Mouse (Mus musculus) hindbrain, embryonic 14.5 days (tissue): ENCODE measurements around the gene Fabp2. TPM values are rescaled to one million over a fixed set of nuclear protein-coding genes. Genes with fewer than 3 reads are reported as not detected.

Source experiments
- ATAC-seq: fragments of 200-750 bp; cut with Nextera tagmentation; 2 replicates; pipeline ENCODE4 v1.8.0; 2017; ENCODE audit warnings: moderate number of reproducible peaks, mild to moderate bottlenecking, moderate TSS enrichment, moderate library complexity; ENCODE audit not compliant: low FRiP score
- DNase-seq: peaks from one replicate; pipeline ENCODE4 v3.0.0-alpha.2; 2015; ENCODE audit warnings: low spot score
- H3K27ac ChIP-seq: fragments of 300-500 bp; sonication (generic); 2 replicates; pipeline ENCODE4 v1.5.1; 2014; ENCODE audit warnings: mild to moderate bottlenecking, moderate library complexity
- H3K27me3 ChIP-seq: fragments of 300-500 bp; sonication (generic); 2 replicates; pipeline ENCODE4 v1.6.1; 2014; ENCODE audit warnings: mild to moderate bottlenecking, low read length, mixed read lengths; ENCODE audit not compliant: control insufficient read depth, insufficient read depth
- H3K36me3 ChIP-seq: fragments of 300-500 bp; sonication (generic); replicated peaks from 2 replicates; pipeline ENCODE4 v1.6.1; 2014; ENCODE audit not compliant: control insufficient read depth, insufficient read depth
- H3K4me1 ChIP-seq: fragments of 300-500 bp; sonication (generic); replicated peaks from 2 replicates; pipeline ENCODE4 v1.6.1; 2014; ENCODE audit warnings: antibody characterized with exemption, low read length, mixed read lengths; ENCODE audit not compliant: control insufficient read depth, insufficient read depth
- H3K4me2 ChIP-seq: fragments of 300-500 bp; sonication (generic); replicated peaks from 2 replicates; pipeline ENCODE4 v1.6.1; 2014; ENCODE audit warnings: mild to moderate bottlenecking, moderate library complexity
- H3K4me3 ChIP-seq: fragments of 300-500 bp; sonication (generic); replicated peaks from 2 replicates; pipeline ENCODE4 v1.5.1; 2014; ENCODE audit warnings: mild to moderate bottlenecking, low read length
- H3K9ac ChIP-seq: fragments of 300-500 bp; sonication (generic); 2 replicates; pipeline ENCODE4 v1.6.1; 2014
- H3K9me3 ChIP-seq: fragments of 300-500 bp; sonication (generic); 2 replicates; pipeline ENCODE4 v1.6.1; 2016; ENCODE audit warnings: low read length; ENCODE audit not compliant: control insufficient read depth
- WGBS: fragments of 180-500 bp; shearing (Covaris S2); extraction: QIAGEN DNeasy Blood & Tissue Kit; methylation state at CpG from one replicate; pipeline ENCODE4 v1.1.7; 2014; 5-methylcytosine and 5-hydroxymethylcytosine counted together
- polyA plus RNA-seq: library from polyadenylated mRNA; unstranded; fragments of >200 nt; fragmentation: Nextera tagmentation; extraction: Ambion mirVana; gene quantifications from 2 replicates; pipeline ENCODE4 v1.2.1, GENCODE M21; 2014

The Fabp2 gene
- polyA plus RNA-seq, 1 experiment from 2014 or later = not detected

GRCm38 (mm10) chr3:122916191-122916680 lies 21.4 kb downstream of the Fabp2 start:
- Histone ChIP-seq H3K36me3 (no peaks in the 10 kb centered on the region), H3K9me3 (no peaks in the 10 kb centered on the region), H3K27me3 (no peaks in the 10 kb centered on the region), H3K4me1 (no peaks in the 10 kb centered on the region), H3K27ac (no peak overlapping the region), H3K9ac (no peak overlapping the region), H3K4me2 (no peak overlapping the region), H3K4me3 (no peak overlapping the region)
- 91% methylated on average over 6 of the region's 6 CpGs for WGBS
- no peak for ATAC-seq
- DNase-seq = no peak

DNA sequence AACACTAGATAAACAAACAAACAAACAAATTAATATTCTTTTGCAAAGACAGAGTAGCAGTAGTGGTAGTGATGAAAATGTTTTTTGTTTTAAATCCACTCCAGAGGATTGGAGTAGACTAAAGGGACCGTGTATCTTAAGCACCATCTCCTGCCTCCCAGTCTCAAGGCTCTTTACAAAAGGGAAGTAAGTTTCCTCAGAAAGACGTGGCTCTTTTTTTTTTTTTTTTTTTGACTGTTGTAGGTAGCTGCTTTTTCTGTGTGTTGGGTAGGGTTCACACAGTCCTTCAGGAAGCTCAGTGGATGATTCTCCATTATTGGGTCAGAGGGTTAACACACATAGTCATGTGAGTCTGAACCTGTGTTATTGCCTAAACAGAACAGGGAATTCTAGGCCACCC lies 23.8 kb downstream of the Fabp2 start:
- Histone ChIP-seq H3K9ac (no peak overlapping the region), H3K27me3 (no peaks in the 10 kb centered on the region), H3K4me1 (no peaks in the 10 kb centered on the region; the same call in 1 of the 2 replicates), H3K27ac (no peak overlapping the region), H3K4me2 (no peak overlapping the region), H3K36me3 (no peaks in the 10 kb centered on the region), H3K4me3 (no peak overlapping the region), H3K9me3 (no peaks in the 10 kb centered on the region)
- ATAC-seq (no peak), DNase-seq (no peak)
- 75% methylated on average over 2 of the region's 2 CpGs for WGBS

GRCm38 (mm10) chr3:122919260-122919659 lies 24.4 kb downstream of the Fabp2 start, which contains the start of gene Gm10959:
TSS of gene Gm10959 (minus strand) at chr3:122919360.
- H3K36me3 ChIP-seq = no peaks in the 10 kb centered on the region
- 77% methylated on average over 8 of the region's 8 CpGs for WGBS

DNA sequence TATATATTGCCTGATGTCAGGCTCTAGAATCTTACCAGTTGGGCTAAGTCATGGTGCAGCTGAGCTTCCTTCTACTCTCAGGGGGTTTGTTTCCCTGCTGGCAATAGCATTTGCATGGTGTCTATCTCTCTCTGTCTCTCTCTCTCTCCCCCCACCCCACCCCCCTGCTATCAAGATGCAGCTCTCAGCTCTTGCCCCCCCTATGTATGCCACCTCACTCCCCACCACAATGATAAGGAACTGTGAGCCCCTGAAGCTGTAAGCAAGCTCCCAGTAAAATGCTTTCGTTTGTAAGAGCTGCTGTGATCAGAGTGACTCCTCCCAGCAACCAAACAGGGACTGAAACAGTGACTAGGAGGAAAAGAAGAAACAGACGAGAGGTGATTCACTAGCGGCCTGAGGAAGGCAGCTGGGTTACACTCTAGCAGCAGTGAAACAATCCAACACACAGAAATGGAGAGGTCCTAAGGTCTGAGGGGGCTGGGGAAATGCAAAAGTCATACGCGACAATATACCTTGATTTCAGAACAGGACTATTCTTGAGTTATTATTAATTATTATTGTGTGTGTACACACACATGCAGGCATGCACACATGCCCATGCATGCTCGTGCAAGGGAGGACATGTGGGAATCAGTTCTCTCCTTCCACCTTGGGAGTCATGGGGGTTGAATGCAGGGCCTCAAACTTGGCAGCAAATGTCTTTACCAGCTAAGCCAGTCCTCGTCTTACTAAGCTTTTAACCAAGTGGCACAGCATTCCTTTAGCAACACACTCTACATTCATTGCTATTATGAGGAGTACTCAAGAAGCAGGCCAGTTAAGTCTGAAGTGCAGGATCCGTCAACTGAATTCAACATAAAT lies 25.9 kb downstream of the Fabp2 start:
- ATAC-seq = no peak
- Histone ChIP-seq H3K9ac (no peak overlapping the region), H3K4me3 (no peak overlapping the region), H3K4me2 (no peak overlapping the region), H3K9me3 (no peaks in the 10 kb centered on the region), H3K36me3 (no peaks in the 10 kb centered on the region), H3K27ac (no peak overlapping the region), H3K27me3 (no peaks in the 10 kb centered on the region), H3K4me1 (peaks cover 4% of the 10 kb centered on the region)
- peak; percentile 14 for DNase-seq
- WGBS = 71% methylated on average over 8 of the region's 8 CpGs

More at GRCm38 (mm10) chr3:122919260-122919659, 24.4 kb downstream of the Fabp2 start, which contains the start of gene Gm10959:
- H3K4me3 ChIP-seq = no peak within 1 kb of the TSS
- DNase-seq (no peak), ATAC-seq (no peak)
- H3K27ac ChIP-seq = no peak within 1 kb of the TSS
- no peaks in the 10 kb centered on the region for H3K27me3 ChIP-seq
- H3K9me3 ChIP-seq = no peaks in the 10 kb centered on the region
- H3K9ac ChIP-seq = no peak within 1 kb of the TSS
- H3K4me1 ChIP-seq = no peaks in the 10 kb centered on the region; the same call in 1 of the 2 replicates
- no peak within 1 kb of the TSS for H3K4me2 ChIP-seq

DNA sequence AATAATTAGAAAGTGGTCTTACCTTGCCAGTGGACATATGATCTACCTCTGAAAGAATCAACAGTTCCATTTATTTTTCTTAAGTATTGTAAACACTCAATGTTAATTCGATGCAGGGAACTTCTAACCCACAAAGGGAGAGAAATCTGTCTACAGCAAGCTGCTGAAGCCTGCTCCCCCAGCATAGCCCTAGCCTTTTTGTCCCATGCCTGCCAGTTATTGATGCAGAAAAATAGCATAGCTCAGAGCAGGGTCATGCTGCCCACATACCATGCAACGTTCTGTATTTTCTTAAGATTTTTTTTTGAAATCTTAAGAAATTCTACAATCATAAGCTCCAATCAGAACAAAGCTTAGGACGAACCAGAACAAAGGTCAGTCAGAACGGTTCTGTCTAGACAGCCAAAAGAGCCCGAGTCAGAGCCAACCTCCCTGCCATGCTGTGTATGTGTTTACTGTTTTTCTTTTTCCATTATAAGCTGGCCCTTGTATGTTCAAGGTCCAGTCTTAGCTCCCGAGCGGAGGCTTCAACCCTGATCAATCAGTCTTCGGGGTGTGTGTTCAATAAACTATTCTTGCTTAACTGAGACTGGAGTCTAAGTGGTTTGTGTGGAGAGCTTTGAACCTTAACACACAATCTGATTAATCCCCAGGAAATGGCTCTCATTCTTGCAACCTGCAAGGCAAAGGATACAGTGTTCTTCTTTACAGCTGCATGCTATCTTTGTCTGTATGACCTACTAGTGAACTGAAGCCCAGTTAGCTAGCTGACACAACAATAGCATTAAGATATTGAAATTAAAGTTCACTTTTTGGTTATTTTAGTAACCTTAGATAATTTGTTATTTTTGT lies 27.0 kb downstream of the Fabp2 start:
- Histone ChIP-seq H3K4me3 (no peak overlapping the region), H3K9ac (no peak overlapping the region), H3K36me3 (no peaks in the 10 kb centered on the region), H3K4me2 (no peak overlapping the region), H3K27ac (no peak overlapping the region), H3K9me3 (no peaks in the 10 kb centered on the region), H3K27me3 (no peaks in the 10 kb centered on the region), H3K4me1 (peaks cover 10% of the 10 kb centered on the region)
- ATAC-seq = no peak
- no peak for DNase-seq
- 88% methylated on average over 8 of the region's 8 CpGs for WGBS

DNA sequence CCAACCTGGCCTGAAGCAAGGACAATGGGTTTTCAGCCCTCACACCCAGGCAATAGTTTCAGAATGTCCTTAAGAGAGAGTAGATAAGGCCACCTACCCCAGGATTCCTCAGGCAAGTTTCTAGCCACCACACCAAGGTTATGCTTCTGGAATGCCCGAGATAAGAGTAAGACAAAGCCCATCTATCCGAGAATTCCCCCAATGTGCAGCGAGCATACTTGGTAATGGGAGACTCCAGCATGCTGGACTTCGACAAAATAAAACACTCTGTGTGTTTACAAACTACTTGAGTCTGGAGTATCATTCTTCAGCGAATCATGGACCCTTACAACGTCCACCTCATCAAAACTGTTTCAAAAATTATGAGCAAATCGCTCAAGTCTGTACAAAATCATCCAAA lies 28.3 kb downstream of the Fabp2 start:
- H3K4me2 ChIP-seq = peak overlapping the region; percentile 69
- no peaks in the 10 kb centered on the region for H3K9me3 ChIP-seq
- WGBS = 72% methylated on average over 7 of the region's 7 CpGs
- DNase-seq (no peak), ATAC-seq (no peak)
- H3K27ac ChIP-seq = no peak overlapping the region
- H3K27me3 ChIP-seq = no peaks in the 10 kb centered on the region
- no peaks in the 10 kb centered on the region for H3K36me3 ChIP-seq
- peaks cover 10% of the 10 kb centered on the region for H3K4me1 ChIP-seq
- H3K4me3 ChIP-seq = no peak overlapping the region
- H3K9ac ChIP-seq = no peak overlapping the region

DNA sequence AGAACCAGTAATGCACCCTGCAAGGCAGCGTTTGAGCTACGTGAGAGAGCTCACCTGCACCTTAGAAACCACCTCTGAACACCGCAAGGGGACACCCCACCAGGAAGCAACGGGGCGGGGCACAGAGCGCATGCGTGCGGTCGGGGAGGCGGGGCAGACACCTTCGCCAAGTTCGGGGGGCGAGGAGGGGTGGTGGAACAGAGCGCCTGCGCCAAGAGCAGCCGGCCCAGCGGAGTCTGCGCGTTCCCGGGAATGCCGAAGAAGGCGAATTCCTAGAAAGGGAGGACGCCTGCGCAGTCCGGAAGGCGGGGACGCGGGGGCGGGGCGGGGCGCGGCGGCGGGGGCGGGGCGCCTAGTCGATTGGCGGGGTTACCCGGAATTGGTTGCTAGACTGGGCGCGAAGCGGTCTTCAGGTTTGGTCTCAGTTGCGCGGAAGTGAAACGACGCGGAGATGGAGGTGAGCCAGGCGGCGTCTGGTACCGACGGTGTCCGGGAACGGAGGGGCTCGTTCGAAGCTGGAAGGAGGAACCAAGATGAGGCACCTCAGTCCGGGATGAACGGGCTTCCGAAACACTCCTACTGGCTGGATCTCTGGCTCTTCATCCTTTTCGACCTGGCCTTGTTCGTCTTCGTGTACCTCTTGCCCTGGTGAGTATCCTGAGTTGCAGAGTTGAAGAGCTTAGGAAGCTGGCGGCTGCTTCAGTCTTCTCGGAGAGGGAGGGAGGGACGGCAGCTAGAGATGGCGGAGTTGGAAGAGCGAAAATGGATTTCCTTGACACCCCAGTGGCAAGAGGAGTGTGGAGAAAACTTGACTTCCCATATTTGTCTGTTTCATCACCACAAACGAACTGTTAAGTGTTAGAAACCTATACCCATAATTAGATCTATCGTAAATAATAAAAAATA lies 29.4 kb downstream of the Fabp2 start, which contains the start of gene 1810037I17Rik:
Gene 1810037I17Rik (plus strand): TSS at position 195 of the 906 bp plus-strand sequence.
- peak within 1 kb of the TSS; percentile 69 for H3K4me2 ChIP-seq
- peak; percentile 99 for ATAC-seq
- DNase-seq = peak; percentile 96
- no peaks in the 10 kb centered on the region for H3K36me3 ChIP-seq
- H3K4me3 ChIP-seq = peak within 1 kb of the TSS; percentile 46
- under 1% methylated on average over 61 of the region's 68 CpGs for WGBS
- H3K9ac ChIP-seq = peak within 1 kb of the TSS; percentile 65
- H3K27me3 ChIP-seq = no peaks in the 10 kb centered on the region
- H3K4me1 ChIP-seq = peaks cover 10% of the 10 kb centered on the region
- H3K9me3 ChIP-seq = no peaks in the 10 kb centered on the region
- peak within 1 kb of the TSS; percentile 75 for H3K27ac ChIP-seq

- Histone ChIP-seq H3K4me1 (peaks cover 10% of the 10 kb centered on the region), H3K4me2 (no peak overlapping the region), H3K27ac (no peak overlapping the region), H3K9me3 (no peaks in the 10 kb centered on the region), H3K4me3 (no peak overlapping the region), H3K27me3 (no peaks in the 10 kb centered on the region), H3K36me3 (peaks cover 9% of the 10 kb centered on the region; the same call in 1 of the 2 replicates), H3K9ac (no peak overlapping the region)
- DNase-seq = no peak
- 91% methylated on average over 6 of the region's 6 CpGs for WGBS
- no peak for ATAC-seq
These were observed 34.9 kb downstream of the Fabp2 start for GRCm38 (mm10) chr3:122929723-122930122.
